Mouse (Mus musculus): ENCODE results near the gene Cox10.

DNA sequence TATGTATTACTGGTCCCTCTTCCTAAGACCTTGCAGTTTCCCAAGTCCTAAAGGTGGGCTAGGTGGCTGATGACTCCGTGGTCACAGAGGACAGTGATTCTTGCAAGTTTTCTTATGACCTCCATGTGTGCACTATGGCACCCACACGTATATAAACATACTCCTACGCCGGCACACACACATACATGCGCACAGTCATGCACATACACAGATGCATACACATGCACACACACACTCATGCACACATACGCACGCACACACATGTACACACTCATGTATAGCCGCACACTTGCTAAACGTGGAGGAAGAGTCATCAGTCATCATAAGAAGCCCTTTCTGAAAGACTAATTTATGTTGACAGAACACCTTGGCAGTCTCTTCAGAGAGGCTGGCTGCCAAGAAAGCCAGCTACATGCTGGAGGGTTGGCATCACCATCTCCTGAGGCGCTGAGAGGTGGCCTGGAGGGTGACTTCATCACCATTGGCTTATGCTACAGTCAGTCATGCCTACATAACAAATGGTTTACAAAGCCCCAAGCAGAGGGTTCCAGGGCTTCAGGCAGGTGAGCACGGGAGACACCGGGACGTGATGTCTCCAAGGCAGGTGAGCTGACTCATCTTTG is 135.9 kb downstream of the Cox10 start:
- TF ChIP-seq POLR2A (IDR thresholded peaks at IDR 0.05; ENCODE audit: borderline replicate concordance, control insufficient read depth, low read depth, low read length), result no peak
- TF ChIP-seq CTCF (IDR thresholded peaks at IDR 0.05; ENCODE audit: control insufficient read depth, insufficient read depth, low read length), result no peak
